Mouse (Mus musculus) myocyte (in vitro differentiated cells): ENCODE measurements around the gene Gm4737.

Source experiments
- E2F4 ChIP-seq: IDR thresholded peaks from one replicate; pipeline ENCODE4 v1.6.1; 2011; ENCODE audit warnings: mild to moderate bottlenecking, control low read depth, moderate library complexity; ENCODE audit not compliant: insufficient read depth
- MAX ChIP-seq: IDR thresholded peaks from one replicate; pipeline ENCODE4 v1.6.1; 2011; ENCODE audit warnings: low read depth, mild to moderate bottlenecking, control low read depth
- MYOD1 ChIP-seq, 3 experiments: IDR thresholded peaks; one replicate each; pipeline ENCODE4 v1.6.1; 2011; ENCODE audit warnings: control low read depth in 2 of 3, low read depth in 2 of 3, mild to moderate bottlenecking in 2 of 3, moderate library complexity in 1 of 3; ENCODE audit not compliant: insufficient read length in 2 of 3, control insufficient read depth in 1 of 3
- MYOG ChIP-seq, 3 experiments: IDR thresholded peaks; one replicate each; pipeline ENCODE4 v1.6.1; 2011; ENCODE audit warnings: control low read depth in 2 of 3, low read depth in 2 of 3, mild to moderate bottlenecking in 2 of 3; ENCODE audit not compliant: insufficient read length in 2 of 3, control insufficient read depth in 1 of 3, insufficient read depth in 1 of 3
- POLR2A ChIP-seq: IDR thresholded peaks from one replicate; pipeline ENCODE4 v1.6.1; 2011; ENCODE audit warnings: low read depth, mild to moderate bottlenecking, control low read depth, moderate library complexity; ENCODE audit not compliant: insufficient read length
- POLR2AphosphoS2 ChIP-seq: IDR thresholded peaks from one replicate; pipeline ENCODE4 v1.6.1; 2011; ENCODE audit warnings: low read depth, control low read depth; ENCODE audit not compliant: insufficient read length
- SRF ChIP-seq: IDR thresholded peaks from one replicate; pipeline ENCODE4 v1.6.1; 2011; ENCODE audit warnings: low read depth; ENCODE audit not compliant: control insufficient read depth, insufficient read length
- TCF12 ChIP-seq: IDR thresholded peaks from one replicate; pipeline ENCODE4 v1.6.1; 2011; ENCODE audit warnings: mild to moderate bottlenecking, control low read depth; ENCODE audit not compliant: poor library complexity, insufficient read depth, severe bottlenecking
- USF1 ChIP-seq: IDR thresholded peaks from one replicate; pipeline ENCODE4 v1.6.1; 2011; ENCODE audit warnings: low read depth, mild to moderate bottlenecking, control low read depth, moderate library complexity

GRCm38 (mm10) chr16:46107431-46107830 is 47.4 kb downstream of the Gm4737 start:
- TF ChIP-seq POLR2A, result no peak
- no peak for TF ChIP-seq POLR2AphosphoS2
- TF ChIP-seq USF1, result no peak
- no peak for TF ChIP-seq E2F4
- no peak for TF ChIP-seq SRF
- no peak for TF ChIP-seq MAX
- TF ChIP-seq MYOD1 (IDR thresholded peaks at IDR 0.05; ENCODE audit: control insufficient read depth in 1 of 3, insufficient read length in 2 of 3, low read depth in 2 of 3), result no peak
- no peak for TF ChIP-seq MYOG (IDR thresholded peaks at IDR 0.05; ENCODE audit: control insufficient read depth in 1 of 3, insufficient read depth in 1 of 3, insufficient read length in 2 of 3, low read depth in 2 of 3)
- no peak for TF ChIP-seq TCF12
